Mouse (Mus musculus) brain, embryonic 18.5 days (tissue): ENCODE measurements at regions not wholly inside any gene's neighbourhood (a gene's known extent, or its start where the extent isn't known, plus 50 kb on each side); places are given as distances from the start of the nearest gene placed in this dataset.

Source experiments
- DNase-seq: peaks from one replicate; pipeline ENCODE4 v3.0.0-alpha.2; 2012; ENCODE audit warnings: low read depth, low spot score

DNA sequence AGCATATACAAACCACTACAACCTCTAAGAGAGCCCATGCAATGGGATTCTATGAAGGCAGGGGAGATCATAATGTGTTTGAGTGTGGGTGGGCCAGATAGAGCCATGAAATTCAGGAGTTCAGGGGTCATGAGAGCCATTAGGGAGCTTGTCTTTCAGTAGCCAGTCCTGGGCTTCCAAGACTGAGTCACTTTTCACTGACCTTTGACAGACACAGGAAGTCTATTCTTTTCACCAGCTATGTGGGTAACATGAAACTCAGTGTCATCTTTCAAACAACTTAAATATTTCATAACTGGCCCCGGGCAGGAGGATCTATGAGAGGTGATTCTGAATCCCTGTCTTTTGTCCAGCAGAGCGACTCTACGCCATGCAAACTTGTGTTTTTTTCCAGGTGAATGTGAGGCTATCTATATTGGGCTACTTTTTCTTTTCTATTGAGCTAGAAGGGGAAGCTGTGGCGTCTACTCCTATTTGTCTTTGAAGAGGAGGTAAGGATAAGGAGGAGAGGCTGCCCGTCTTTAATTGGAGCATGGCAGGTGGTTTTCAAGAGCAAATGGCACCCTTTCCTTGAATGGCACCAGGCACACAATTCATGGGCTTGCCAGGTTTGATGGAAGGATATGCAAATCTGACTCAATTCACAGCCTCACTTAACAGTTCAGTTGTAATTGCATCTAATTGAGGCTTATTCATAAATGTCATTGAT is 95.6 kb upstream of the Chd2 start:
- DNase-seq, result no peak

- DNase-seq, result no peak
Measured at GRCm38 (mm10) chr7:73635422-73635821, 93.8 kb upstream of the Chd2 start.

DNA sequence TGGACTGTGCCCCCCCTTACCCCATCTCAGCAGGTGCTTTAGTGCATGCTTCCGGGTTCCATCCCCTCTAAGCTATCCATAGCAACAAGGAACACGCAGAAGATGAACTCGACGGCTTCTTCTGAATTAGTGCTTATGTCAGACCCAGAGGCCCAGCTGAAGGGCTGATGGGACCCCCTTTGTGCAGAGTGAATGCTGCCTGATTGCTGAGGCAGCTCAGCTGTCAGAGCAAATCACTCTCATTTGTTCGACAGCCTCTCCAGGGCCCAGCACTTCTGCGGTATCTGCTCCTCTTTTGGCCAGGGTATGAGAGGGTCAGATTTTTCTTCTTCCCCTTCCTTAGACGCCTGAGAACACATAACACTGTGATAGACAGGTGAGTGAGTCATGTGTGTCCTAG is 89.2 kb upstream of the Chd2 start:
- no peak for DNase-seq

GRCm38 (mm10) chr7:73629182-73629581 is 87.6 kb upstream of the Chd2 start:
- DNase-seq, result no peak

DNA sequence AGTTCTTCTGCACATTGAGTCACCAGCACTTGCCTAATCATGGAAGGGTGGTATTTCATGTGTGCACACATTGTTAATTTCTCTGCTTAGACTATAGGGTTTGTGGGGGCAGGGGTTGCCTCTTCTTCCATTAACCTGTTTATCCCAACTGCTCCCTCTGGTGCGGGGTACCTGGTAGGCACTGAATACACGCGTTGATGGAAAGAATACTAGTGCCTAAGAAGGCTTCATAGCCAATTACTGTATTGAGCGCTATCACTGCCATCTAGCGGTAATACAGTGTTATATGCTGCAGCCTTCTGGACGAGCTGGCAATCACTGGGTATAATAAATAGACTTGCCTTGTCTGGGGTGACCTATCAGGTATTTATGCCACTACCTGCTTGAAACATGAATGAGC is 86.4 kb upstream of the Chd2 start:
- no peak for DNase-seq

DNA sequence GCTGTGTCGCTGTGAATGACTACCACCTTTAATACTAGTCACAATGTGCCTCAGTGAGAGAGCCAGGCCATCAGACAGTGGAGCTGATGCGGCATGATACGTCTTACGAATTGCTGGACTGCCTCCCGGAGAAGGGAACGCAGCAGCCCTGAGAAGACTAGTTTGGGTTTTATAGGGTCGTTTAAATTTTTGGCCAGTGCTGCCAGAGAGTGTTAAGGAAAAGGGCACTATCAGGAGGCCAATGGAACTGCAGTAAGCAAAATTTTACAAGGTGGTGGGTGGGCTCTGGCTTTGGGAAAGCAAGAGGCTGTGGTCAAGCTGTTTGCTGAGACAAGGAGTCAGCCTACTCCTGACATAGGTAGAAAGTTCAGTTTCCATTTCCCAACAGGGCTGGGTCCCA is 84.7 kb upstream of the Chd2 start:
- no peak for DNase-seq

DNA sequence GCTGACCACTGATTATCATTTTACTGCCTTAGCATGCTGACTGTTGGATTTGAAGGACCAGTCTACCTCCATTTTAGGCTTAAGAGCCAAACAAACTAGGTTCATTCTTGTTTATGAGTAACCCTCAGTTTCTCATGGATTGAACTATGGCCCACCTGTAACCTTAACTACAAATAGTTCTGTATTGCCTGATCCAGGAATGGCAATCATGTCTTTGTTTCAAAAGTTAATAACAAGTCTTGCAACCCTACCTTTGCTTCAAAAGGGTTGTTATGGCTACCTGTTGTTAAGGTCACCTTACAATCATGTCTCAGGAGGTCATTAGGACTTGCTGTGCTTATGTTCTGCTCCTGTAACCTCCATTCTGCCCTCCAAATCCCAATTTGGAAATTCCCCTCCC is 84.0 kb upstream of the Chd2 start:
- DNase-seq, result no peak

DNA sequence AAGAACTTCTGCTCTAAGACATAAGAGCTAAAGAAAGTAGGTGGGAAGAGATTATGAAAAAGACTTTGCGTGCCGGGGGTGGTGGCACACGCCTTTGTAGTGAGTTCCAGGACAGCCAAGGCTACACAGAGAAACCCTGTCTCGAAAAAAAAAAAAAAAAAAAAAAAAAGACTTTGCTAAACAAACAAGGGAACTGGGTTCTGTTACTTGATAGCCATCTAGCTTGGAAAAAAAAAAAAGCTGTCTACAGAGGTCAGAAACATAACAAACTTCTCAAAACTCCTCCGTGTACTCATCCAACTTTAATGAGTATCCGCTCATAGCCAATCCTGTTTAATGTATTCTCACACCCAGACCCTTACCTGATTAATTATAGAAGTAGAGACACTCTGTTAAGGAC is 83.4 kb upstream of the Chd2 start:
- DNase-seq, result no peak

DNA sequence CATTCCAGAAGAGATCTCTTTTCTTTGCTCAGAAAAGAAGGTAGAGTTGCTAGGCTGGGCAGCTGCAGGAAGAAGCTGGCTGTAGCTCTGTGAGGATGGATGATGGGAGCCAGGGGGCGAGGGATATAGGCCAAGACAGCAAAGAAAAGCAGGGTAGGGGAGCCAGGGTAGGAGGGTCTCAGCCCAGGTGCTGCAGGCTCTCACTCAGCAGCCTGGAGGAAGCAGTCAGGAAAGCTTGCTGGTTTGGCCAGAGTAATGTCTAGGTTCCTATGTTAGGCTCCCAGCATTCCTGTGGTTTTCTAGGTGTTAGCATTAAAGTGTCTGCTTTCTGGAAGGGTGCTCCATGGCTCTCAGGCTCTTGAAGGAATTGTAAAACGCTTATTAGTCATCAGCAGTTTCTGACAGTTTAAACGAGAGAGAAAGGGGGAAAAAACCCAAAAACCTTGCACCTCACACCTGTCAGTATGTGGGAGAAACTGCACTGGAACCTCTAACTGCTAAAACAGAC is 82.5 kb upstream of the Chd2 start:
- DNase-seq, result no peak

DNA sequence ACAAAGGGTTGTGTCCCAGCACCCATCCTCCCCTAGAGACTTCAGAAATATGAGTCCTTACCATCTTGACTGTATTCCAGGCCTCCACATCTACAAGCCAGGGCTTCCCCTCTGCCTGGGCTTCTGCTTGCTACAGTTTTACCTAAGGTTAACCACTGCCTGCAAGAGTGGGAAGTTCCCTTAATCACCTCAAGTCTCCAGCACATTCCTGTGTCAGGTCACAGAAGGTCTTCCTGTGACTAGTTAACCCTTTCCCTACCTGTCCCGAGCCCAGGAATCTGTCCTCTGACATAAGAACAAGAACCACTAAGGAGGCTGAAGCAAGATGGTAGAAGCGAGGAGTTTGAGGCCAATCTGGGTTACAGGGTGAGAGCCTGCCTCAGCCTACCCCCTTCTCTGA is 80.8 kb upstream of the Chd2 start:
- DNase-seq, result no peak

DNA sequence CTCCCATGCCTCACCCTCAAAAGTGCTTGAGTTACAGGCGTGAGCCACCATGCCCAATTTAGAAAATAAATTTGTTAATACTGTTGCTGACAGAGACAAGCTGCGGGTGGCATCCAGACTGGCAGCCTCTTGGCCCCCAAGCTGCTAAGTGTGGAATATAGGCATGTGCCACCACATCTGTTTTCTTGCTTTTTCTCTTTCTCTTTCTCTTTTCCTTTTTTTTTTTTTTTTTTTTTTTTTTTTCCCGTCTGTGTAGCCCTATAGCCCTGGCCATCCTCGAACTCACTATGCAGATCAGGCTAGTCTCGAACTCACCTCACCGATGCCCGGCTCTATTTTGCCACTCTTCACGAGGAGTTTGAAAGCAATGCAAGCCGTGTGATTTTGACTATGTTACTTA is 78.7 kb upstream of the Chd2 start:
- DNase-seq, result no peak

DNA sequence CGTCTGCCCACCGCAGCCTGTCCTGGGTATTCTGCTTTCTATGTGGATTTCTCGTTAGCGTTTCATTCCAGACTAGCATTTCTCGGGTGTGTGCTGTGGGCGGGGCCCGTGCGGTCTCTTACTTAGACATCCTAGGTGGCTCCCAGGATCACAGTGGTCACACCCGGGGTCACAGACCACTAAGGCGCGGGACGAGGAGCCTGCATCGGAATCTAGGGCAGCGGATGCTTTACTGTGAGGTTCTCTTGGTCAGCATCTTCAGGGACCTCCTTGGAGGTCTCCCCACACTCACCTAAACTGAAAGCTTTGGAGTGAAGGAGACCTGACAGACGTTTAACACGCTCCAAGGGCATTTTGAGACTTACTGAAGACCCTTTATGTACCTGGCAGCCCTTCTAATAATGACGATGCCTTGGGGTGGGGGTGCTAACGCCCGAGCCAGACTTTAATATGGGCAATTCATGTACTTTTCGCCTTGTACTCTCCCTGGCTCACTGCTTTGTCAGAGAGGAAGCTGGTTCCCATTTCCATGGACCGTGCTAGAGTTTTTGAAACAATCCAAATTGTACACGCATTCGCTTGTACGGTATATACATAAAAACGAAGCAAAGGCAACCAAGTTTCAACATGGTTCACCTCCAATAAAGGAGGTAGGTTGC is 77.3 kb upstream of the Chd2 start:
- DNase-seq, result no peak

DNA sequence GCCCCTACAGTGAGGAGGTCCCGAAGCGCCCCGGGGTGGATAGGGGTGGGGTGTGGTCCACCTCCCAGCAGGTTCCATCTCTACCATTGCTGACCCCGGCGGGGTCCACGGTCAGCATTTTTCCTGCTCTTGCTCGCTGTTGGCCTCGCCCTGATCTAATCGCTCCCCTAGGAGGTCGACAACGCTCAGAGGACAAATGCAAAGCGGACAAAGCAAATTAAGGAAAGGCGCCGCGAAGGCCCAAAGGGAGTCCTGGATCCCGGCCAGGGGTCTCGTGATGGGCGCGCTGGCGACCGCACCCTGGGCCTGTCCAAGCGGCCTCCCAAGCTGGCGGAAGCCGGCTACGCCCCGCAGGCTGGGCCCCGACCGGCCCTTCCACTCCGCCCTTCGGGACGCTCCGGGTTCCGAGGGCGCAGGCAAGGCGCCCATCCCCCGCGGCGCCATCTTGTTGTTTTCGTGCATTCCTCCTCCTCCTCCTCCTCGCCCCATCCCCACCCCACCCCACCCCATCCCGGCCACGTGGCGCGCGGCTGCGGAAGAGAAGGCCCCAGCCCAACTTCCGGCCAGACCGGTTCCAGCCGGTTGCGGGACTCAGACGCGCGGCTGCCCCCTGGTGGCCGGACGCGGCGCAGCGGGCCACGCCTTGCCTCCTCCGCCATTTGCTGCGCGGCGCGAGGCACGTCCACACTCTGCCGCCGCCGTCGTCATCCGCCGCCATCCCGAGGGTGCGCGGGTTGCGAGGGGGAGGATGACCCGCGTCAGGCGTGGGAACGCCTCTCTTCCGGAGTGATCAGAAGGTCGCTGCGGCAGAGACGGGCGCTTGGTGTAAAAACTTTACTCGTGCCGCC is 76.5 kb upstream of the Chd2 start:
- peak; percentile 96 for DNase-seq

DNA sequence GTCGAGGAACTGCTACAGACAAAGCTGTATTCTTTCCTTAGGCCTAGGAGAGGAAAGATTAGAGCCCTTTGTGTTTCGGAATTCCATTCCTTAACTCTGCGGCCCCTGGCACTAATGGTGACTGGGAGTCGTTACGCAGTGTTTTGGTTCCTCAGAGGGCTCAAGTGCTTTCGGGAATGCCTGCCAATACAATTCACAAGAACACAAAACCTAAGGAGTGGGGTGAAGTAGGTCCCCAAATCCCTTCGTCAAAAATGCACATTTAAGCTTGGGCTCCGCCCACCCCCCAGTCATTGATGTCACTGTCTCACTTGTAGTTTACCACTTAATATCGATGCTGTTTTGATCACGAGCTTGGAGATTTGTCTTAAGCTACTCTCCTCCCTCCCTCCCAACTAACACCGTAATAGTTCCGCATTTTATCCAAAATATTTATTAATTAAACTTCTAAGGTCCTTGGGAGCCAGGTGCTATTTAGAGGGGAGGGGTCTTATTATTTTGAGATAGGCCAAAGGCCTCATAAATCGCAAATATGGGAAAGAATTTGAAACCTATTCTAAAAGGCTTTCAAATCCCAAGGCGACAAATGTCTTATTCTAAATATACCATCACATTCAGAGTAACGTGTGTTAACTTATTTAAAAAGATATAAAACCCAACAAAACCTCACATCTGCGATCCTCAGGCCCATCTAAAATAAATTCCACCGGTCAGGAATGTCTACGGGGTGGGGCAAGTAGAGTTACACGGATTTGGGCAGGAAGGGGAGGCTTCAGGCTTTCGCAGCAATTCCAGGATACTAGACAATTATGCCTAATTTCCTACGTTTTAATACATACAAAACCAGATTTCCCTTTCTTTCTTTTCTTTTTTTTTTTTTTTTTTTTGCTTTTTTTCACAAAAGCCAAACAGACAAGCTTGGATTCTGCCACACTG is 75.6 kb upstream of the Chd2 start:
- no peak for DNase-seq

- no peak for DNase-seq
Measured at GRCm38 (mm10) chr7:73616015-73616414, 74.4 kb upstream of the Chd2 start.

- DNase-seq, result no peak
Measured at GRCm38 (mm10) chr7:73614840-73615555, 73.4 kb upstream of the Chd2 start.

DNA sequence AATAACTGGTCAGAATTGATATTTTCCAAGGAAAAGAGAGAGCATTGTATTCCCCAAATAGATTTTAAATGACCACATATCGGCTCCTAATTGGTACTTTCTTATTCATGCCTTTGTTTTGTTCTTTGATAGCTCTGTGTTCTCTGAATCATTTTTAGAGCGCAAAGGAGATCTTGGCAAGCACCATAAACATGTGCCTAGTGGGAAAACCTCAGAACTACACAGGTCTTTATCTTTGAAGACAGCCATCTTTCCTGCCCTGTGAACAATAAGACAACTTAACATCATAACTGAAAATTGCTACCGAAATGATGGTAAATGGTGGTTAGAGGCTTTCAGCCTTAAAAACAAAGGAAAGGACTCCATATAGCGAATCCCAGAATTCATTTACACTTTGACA is 72.7 kb upstream of the Chd2 start:
- DNase-seq, result no peak

GRCm38 (mm10) chr7:73612752-73613092 is 71.1 kb upstream of the Chd2 start:
- no peak for DNase-seq

DNA sequence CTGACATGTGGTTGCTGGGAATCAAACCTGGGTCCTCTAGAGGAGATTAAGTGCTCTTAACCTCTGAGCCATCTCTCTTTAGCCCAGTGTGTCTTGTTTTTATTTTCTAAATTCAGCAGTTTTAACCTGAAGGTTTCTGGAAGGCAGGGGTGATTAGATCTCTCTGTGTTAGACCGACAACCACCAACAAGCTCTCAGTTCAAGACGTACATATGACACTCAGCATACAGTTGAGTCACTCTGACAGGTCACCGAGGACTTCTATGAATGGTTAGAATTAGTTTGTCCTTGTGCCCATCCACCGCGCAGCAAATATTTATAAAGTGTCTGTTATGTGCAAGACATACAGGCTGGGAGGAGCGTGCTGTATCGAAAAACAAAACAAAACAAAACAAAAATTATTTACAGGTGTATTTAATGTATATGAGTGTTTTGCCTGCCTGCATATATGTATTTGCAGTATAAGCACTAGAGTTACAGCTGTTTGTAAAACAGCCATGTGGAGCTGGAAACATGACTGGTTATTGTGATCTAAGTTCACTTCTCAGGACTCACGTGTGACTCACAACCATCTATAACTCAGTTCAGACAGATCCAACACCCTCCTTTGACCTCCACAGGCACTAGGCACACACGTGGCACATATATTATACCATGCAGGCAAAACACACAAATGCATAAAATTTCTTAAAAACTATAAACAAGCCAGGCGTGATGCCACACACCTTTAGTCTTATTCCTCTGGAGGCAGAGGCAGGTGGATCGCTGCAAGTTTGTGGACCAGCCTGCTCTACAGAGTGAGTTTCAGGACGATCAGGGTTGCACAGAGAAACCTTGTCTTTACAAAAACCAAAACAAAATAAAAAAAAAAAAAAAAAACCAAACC is 70.5 kb upstream of the Chd2 start:
- DNase-seq, result no peak

DNA sequence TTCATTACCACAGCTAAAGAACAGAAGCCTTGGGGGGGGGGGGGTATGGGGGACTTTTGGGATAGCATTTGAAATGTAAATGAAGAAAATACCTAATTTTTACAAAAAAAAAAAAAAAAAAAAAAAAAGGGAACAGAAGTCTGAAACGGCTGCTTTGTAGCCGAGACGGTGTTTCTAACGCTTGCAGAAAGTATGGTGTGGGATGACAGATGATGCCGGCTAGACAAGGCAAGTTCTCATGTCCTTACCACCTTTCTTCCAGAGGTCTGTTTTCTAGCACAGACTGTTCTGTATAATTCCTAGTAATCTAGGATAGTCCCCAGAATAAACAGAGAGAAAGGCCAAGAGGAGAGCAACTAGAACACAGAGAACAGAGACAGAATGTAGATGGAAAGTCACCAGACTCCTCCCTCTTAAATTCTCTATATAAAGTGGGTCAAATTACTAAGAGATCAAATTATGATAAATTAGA is 67.2 kb upstream of the Chd2 start:
- no peak for DNase-seq
